Mouse (Mus musculus): ENCODE measurements around the gene Tnfrsf22. TPM values are rescaled to one million over a fixed set of nuclear protein-coding genes. Genes with fewer than 3 reads are reported as not detected.

The Tnfrsf22 gene
- polyA plus RNA-seq, 1 experiment from 2014 or later = 9.8 TPM

DNA sequence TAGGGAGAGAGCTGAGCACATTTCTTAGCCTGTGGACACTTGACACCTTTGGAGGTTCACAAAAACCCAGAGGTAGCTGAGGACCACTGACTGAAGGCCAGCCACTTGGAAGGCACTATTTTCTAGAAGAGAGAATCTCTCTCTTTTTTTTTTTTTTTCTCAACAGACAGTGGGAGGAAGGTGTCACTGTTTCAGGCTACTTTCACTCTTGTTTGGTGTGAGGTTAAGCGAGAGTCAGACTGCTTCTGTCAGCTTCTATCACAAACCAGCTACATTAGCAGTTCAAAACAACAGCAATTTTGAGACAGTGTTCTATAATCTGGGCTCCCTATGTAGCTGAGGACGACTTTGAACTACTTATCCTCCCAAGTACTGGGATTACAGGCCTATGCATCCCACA lies 23.3 kb downstream of the Tnfrsf22 start:
- Histone ChIP-seq H3K36me3 (no peaks in the 10 kb centered on the region), H3K4me3 (no peak overlapping the region), H3K4me1 (no peaks in the 10 kb centered on the region), H3K27ac (no peak overlapping the region), H3K27me3 (ENCODE audit: low read depth, poor library complexity, severe bottlenecking) (no peaks in the 10 kb centered on the region), H3K9me3 (replicated peaks) (no peaks in the 10 kb centered on the region)
- DNase-seq (ENCODE audit: low spot score) = no peak
- 66% methylated on average over 2 of the region's 2 CpGs for WGBS

DNA sequence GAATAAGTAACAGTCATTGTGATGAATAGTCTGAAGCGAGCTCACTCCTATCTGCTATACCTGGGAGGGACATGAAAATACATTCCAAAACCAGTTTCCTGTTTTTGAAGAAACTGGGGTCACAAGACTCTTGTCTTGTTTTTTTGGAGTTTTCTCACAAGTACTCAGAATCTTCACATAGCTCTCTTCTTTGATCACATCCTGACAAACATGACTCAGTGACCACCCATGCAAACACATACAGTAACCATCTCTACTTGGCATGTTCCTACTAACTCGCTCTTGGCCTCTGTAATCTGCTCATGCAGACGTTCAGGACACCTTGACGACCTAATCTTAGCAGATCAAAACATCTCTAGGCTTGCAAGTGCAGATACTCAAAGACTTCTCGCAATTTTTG lies 24.3 kb downstream of the Tnfrsf22 start:
- 75% methylated on average over 5 of the region's 5 CpGs for WGBS
- no peak for DNase-seq (ENCODE audit: low spot score)
- no peak overlapping the region for H3K27ac ChIP-seq
- no peaks in the 10 kb centered on the region for H3K27me3 ChIP-seq (ENCODE audit: low read depth, poor library complexity, severe bottlenecking)
- H3K4me1 ChIP-seq = no peaks in the 10 kb centered on the region
- no peaks in the 10 kb centered on the region for H3K36me3 ChIP-seq
- no peak overlapping the region for H3K4me3 ChIP-seq
- H3K9me3 ChIP-seq (replicated peaks) = no peaks in the 10 kb centered on the region

DNA sequence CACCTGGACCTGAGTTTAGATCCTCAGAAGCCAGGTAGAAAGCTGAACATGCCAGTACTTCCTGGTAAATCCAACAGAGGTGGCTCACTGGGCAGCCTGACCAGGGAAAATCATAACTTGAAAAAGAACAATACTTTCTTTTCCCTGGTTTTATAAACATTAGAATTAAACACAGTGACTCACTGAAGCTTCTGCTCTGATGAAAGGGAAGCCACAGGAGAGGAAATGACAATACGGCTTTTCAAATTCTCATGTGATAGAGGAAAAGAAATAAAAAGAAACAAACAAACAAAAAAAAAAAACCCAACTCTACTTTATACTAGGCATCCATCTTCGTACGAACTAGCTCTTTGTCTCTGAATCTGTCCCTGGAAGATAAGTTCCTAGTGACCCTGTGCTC lies 24.9 kb downstream of the Tnfrsf22 start:
- Histone ChIP-seq H3K4me1 (no peaks in the 10 kb centered on the region), H3K36me3 (no peaks in the 10 kb centered on the region), H3K9me3 (replicated peaks) (no peaks in the 10 kb centered on the region), H3K27me3 (ENCODE audit: low read depth, poor library complexity, severe bottlenecking) (no peaks in the 10 kb centered on the region), H3K27ac (no peak overlapping the region), H3K4me3 (no peak overlapping the region)
- WGBS = 89% methylated on average over 3 of the region's 3 CpGs
- DNase-seq (ENCODE audit: low spot score) = no peak

DNA sequence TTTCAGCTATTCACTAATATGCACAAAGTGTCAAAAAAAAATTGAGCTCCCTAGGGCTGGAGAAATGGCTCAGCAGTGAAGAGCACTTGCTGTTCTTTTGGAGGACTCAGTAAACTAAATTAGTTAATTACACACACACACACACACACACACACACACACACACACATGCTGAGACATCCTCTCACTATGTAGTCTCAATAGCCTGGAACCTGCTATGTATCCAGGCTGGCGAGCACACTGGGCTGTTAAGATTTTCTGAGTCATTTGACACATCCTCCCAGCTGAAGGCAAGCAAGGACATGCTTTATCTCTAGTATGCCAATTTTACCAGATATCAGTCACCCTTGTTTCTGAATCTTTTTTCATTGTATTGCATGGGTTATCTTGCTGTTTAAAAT lies 28.5 kb downstream of the Tnfrsf22 start:
- no peaks in the 10 kb centered on the region for H3K27me3 ChIP-seq (ENCODE audit: low read depth, poor library complexity, severe bottlenecking)
- H3K4me3 ChIP-seq = no peak overlapping the region
- DNase-seq (ENCODE audit: low spot score) = no peak
- no peaks in the 10 kb centered on the region for H3K4me1 ChIP-seq
- H3K36me3 ChIP-seq = no peaks in the 10 kb centered on the region
- H3K9me3 ChIP-seq (replicated peaks) = no peaks in the 10 kb centered on the region
- H3K27ac ChIP-seq = no peak overlapping the region
- WGBS = 88% methylated on average over 1 of the region's 1 CpGs

DNA sequence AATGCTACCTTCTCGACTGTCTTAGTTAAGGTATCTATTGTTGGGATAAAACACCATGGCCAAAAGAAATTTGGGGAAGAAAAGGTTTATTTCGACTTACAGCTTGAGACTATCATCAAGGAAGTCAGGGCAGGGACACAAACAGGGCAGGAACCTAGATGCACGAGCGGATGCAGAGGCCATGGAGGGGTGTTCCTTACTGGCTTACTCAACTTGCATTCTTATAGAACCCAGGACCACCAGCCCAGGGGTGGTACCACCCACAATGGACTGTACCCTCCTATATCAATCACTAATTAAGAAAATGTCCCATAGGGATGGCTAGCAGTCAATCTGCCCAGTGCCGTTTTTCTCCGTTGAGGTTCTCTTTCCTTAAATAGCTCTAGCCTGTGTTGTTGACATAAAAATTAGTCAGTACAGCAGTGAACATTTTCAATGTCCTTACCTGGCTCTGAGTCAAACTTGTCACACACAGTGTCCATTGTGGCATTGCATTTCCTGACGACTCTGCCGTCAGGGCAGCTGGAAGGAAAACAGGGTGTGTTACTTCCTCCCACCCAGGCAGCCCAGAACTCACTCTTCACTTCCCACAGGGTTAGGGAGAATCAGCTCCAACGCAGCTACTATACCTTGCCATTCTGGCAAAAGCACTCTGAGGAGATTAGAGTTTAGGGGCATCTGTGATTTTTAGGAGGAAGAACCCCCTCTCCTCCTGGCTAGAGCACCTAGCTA lies 34.9 kb downstream of the Tnfrsf22 start:
- H3K4me1 ChIP-seq = no peaks in the 10 kb centered on the region
- no peaks in the 10 kb centered on the region for H3K36me3 ChIP-seq
- WGBS = 69% methylated on average over 9 of the region's 9 CpGs
- H3K27ac ChIP-seq = no peak overlapping the region
- H3K9me3 ChIP-seq (replicated peaks) = 0 out of 2 replicates have a peak, but pooled peaks cover 2% of the 10 kb centered on the region
- DNase-seq (ENCODE audit: low spot score) = no peak
- H3K27me3 ChIP-seq (ENCODE audit: low read depth, poor library complexity, severe bottlenecking) = no peaks in the 10 kb centered on the region
- H3K4me3 ChIP-seq = no peak overlapping the region

DNA sequence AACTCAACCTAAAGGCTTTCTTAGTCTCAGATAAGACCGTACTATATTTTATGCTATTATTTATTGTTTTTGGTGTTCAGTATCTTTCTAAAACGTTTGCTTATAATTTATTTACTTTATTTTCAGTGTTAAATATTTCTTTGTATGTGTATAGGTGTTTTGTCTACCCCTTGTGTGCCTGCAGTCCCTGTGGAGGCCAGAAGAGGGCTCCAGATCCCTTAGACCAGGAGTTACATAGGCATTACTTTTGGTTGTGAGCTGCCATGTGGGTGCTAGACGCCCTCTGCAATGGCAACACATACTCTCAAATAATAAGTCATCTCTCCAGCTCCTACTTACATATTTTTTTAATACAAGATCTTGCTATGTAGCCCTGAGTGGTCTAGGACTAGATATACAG lies 37.2 kb downstream of the Tnfrsf22 start:
- H3K9me3 ChIP-seq (replicated peaks) = 0 out of 2 replicates have a peak, but pooled peaks cover 2% of the 10 kb centered on the region
- no peaks in the 10 kb centered on the region for H3K4me1 ChIP-seq
- H3K27me3 ChIP-seq (ENCODE audit: low read depth, poor library complexity, severe bottlenecking) = no peaks in the 10 kb centered on the region
- H3K27ac ChIP-seq = no peak overlapping the region
- DNase-seq (ENCODE audit: low spot score) = no peak
- no peaks in the 10 kb centered on the region for H3K36me3 ChIP-seq
- no peak overlapping the region for H3K4me3 ChIP-seq
- 62% methylated on average over 3 of the region's 3 CpGs for WGBS

DNA sequence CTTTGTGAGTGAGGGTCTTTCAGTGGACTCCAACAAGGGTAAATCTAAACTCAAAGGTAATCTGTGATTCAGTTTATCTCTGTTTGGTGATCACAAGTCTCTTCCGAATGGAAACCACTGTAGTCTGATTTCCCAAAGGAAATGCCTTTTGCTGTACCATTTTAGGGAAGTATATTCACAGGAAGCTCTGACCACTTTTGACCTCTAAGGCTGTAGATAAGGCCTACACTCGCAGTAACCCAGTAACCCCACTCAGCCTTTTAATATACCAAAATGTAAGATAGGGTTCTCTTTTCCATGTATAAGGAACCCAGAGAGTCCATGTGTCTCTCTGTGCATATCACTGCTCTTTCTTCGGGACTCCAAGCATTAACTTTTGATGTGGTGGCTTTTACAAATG lies 44.1 kb downstream of the Tnfrsf22 start:
- DNase-seq (ENCODE audit: low spot score) = no peak
- WGBS = 89% methylated on average over 3 of the region's 3 CpGs
- Histone ChIP-seq H3K27me3 (ENCODE audit: low read depth, poor library complexity, severe bottlenecking) (no peaks in the 10 kb centered on the region), H3K4me1 (0 out of 2 replicates have a peak, but pooled peaks cover 2% of the 10 kb centered on the region), H3K4me3 (no peak overlapping the region), H3K9me3 (replicated peaks) (no peaks in the 10 kb centered on the region), H3K36me3 (no peaks in the 10 kb centered on the region), H3K27ac (no peak overlapping the region)

DNA sequence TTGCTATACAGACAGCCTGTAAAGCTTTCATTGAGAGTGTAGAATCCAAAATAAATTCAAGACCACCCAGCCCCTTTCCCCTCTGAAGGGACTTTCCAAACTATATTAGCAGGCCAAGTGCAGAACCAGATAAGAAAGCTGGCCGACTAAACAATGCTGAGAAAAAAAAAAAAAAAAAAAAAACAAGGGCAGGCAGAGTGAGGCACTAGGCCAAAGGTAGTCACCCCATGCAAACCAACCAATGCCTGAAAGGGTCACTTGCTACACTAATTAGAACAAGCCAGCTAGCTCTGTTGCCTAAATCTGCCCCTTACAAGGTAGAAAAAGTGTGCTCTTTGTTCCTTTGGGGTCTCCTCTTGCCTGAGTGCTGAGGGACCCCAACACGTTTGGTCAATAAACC lies 44.6 kb downstream of the Tnfrsf22 start:
- H3K4me1 ChIP-seq = 0 out of 2 replicates have a peak, but pooled peaks cover 2% of the 10 kb centered on the region
- H3K9me3 ChIP-seq (replicated peaks) = no peaks in the 10 kb centered on the region
- no peak overlapping the region for H3K4me3 ChIP-seq
- H3K36me3 ChIP-seq = no peaks in the 10 kb centered on the region
- H3K27ac ChIP-seq = no peak overlapping the region
- 89% methylated on average over 2 of the region's 2 CpGs for WGBS
- no peak for DNase-seq (ENCODE audit: low spot score)
- no peaks in the 10 kb centered on the region for H3K27me3 ChIP-seq (ENCODE audit: low read depth, poor library complexity, severe bottlenecking)

DNA sequence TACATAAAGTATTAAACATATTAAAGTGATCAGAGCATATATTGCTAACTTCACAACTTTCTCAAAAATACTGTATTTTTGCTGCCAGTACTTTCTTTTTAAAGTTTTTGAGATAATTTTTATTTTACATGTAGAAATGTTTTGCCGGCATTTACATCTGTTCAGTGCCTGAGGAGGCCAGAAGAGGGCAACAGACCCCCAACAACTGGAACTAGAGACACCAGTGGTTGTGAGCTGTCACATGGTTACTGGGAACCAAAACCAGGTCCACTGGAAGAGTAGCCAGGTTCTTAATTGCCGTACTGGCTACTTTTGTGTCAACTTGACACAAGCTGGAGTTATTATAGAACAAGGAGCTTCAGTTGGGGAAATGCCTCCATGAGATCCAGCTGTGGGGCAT lies 47.8 kb downstream of the Tnfrsf22 start:
- DNase-seq (ENCODE audit: low spot score) = no peak
- Histone ChIP-seq H3K4me3 (no peak overlapping the region), H3K9me3 (replicated peaks) (no peaks in the 10 kb centered on the region), H3K4me1 (peaks cover 16% of the 10 kb centered on the region), H3K27ac (no peak overlapping the region), H3K27me3 (ENCODE audit: low read depth, poor library complexity, severe bottlenecking) (no peaks in the 10 kb centered on the region), H3K36me3 (peaks cover 4% of the 10 kb centered on the region)
- 77% methylated on average over 2 of the region's 2 CpGs for WGBS

DNA sequence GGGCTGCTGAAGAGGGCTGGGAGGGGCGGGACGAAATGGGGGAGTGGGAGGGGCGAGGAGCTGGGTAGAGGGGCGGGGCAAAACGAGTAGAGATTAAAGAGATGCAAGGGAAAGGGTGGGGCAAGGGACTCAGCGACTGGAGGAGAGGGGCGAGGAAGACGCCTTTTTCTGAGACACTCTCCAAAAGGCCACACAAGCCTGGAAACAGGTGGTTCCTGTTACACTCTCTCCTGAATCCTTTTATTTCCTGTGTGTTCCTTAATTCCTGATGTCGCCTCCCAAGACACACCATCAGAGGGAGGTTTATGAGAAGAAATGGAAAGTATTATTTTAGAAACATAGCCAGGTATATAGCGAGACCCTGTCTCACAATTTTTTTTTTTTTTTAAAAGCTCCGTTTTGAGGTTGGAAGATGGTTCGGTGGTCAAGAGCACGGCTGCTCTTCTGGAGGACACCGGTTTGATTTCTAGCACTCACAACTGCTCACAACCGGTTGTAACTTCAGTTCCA lies 49.2 kb downstream of the Tnfrsf22 start:
- H3K27ac ChIP-seq = peak overlapping the region; percentile 80; the same call in 1 of the 2 replicates

DNA sequence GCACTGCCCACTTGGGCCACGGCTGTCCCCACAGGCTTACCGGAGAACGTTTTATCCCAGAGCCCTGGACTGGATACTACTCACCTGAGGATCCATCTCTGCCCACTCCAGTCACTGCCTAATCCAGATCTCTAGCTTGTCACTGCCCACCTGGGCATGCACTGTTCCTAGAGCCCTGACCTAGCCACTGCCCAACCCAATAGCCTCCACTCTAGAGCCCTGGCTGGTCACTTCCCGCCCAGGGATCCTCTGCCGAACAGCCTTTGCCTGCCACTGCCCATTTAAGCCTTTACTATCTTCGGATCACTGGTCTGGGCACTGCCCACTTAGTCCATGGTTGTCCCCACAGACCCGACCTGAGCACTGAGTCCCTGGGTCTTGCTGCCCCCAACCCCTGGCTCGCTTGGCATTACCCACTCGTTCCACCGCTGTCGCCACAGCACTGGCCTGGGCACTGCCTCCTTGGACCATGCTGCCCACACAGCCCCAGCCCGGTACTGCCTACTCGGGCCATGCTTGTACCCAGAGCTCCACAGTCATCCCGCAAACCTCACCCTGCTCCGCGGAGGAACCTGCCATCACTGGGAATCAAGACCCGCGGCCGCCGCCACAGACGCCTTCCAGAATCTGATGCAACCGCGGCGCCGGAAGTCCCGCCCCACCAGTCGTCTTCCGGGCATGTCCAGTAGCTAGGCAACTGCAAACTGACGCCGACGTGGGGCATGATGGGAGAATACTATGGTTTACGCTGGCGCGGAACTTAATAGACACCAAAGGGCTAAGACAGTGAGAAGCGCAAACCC lies 49.8 kb downstream of the Tnfrsf22 start, which contains the start of gene Cars:
Gene Cars, minus strand, starts transcription at position 663 of the 803 bp plus-strand sequence.
- H3K9me3 ChIP-seq (replicated peaks) = no peaks in the 10 kb centered on the region
- peak; percentile 97 for DNase-seq (ENCODE audit: low spot score)
- 2% methylated on average over 35 of the region's 35 CpGs for WGBS

More for the DNA sequence above, 49.2 kb downstream of the Tnfrsf22 start:
- Histone ChIP-seq H3K9me3 (replicated peaks) (no peaks in the 10 kb centered on the region), H3K4me1 (peaks cover 16% of the 10 kb centered on the region), H3K27me3 (ENCODE audit: low read depth, poor library complexity, severe bottlenecking) (no peaks in the 10 kb centered on the region), H3K4me3 (peak overlapping the region; percentile 72), H3K36me3 (peaks cover 18% of the 10 kb centered on the region)
- DNase-seq (ENCODE audit: low spot score) = no peak
- WGBS = 8% methylated on average over 15 of the region's 15 CpGs

DNA sequence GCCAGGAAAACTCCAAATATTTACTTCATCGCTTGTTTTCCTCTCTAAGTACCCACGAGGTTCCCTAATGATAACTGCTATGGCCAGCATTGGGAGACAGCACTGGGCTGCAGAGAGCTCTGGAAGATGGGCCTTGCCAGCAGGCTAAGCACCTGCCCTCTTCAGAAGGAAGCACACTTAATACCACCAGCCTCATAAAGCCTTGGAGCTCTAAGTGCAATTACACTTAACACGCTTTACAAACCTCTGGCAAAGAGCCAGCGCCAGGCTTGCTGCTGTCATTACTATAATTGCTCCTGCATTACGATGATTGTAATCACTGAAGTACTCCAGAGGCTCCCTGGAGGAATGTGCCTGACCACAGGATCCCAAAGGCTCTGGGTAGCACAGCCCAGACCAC lies 54.6 kb downstream of the Tnfrsf22 start:
- H3K9me3 ChIP-seq (replicated peaks) = no peaks in the 10 kb centered on the region
- WGBS = 70% methylated on average over 5 of the region's 5 CpGs
- peaks cover 13% of the 10 kb centered on the region for H3K4me1 ChIP-seq
- H3K27me3 ChIP-seq (ENCODE audit: low read depth, poor library complexity, severe bottlenecking) = no peaks in the 10 kb centered on the region
- peaks cover 59% of the 10 kb centered on the region for H3K36me3 ChIP-seq
- H3K27ac ChIP-seq = no peak overlapping the region
- no peak overlapping the region for H3K4me3 ChIP-seq
- no peak for DNase-seq (ENCODE audit: low spot score)

More for the DNA sequence above, 49.8 kb downstream of the Tnfrsf22 start, which contains the start of gene Cars:
- H3K36me3 ChIP-seq = peaks cover 24% of the 10 kb centered on the region
- no peaks in the 10 kb centered on the region for H3K27me3 ChIP-seq (ENCODE audit: low read depth, poor library complexity, severe bottlenecking)
- peaks cover 16% of the 10 kb centered on the region for H3K4me1 ChIP-seq
- peak within 1 kb of the TSS; percentile 80 for H3K27ac ChIP-seq
- H3K4me3 ChIP-seq = peak within 1 kb of the TSS; percentile 72

DNA sequence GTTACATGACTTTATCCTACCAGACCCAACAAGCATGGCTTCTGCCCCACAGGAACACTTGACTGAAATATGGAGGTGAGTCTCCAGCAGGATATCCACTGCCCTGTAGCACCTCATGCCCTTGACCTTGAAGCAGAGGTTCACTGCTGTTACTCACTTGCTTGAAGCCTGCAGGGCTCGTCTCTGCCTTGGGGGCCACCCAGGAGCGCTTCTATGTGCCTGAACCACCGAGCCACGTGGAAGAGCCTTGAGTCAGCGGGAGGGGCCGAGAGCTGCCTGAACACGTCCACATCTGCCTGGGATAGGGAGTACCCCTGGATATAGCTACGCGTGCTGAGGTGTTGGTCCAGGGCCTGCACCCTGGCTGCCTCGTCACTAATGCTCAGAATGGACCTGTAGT lies 57.2 kb downstream of the Tnfrsf22 start:
- H3K27ac ChIP-seq = no peak overlapping the region
- no peak for DNase-seq (ENCODE audit: low spot score)
- 84% methylated on average over 10 of the region's 10 CpGs for WGBS
- H3K27me3 ChIP-seq (ENCODE audit: low read depth, poor library complexity, severe bottlenecking) = no peaks in the 10 kb centered on the region
- no peaks in the 10 kb centered on the region for H3K9me3 ChIP-seq (replicated peaks)
- peaks cover 83% of the 10 kb centered on the region for H3K36me3 ChIP-seq
- no peak overlapping the region for H3K4me3 ChIP-seq
- no peaks in the 10 kb centered on the region for H3K4me1 ChIP-seq

All from limb, embryonic 10.5 days (tissue).